Mouse (Mus musculus): Measurements from ENCODE around the gene Lbx1. TPM values are rescaled to one million over a fixed set of nuclear protein-coding genes. Genes with fewer than 3 reads are reported as not detected.

Lbx1 gene
- not detected for polyA plus RNA-seq (2017; shearing (Covaris generic))

GRCm38 (mm10) chr19:45235766-45236362, at the start of gene Lbx1:
TSS of gene Lbx1 (minus strand) at chr19:45235812.

Other genes starting within 250 kb of the Lbx1 start
- gene Sema4g, start 246.7 kb downstream of the Lbx1 start, polyA plus RNA-seq (2017; shearing (Covaris generic)): 0.14 TPM
- gene Twnk, start 230.1 kb downstream of the Lbx1 start, polyA plus RNA-seq (2017; shearing (Covaris generic)): 16.1 TPM
- gene Mrpl43, start 229.4 kb downstream of the Lbx1 start, polyA plus RNA-seq (2017; shearing (Covaris generic)): 60.7 TPM
- gene Lzts2, start 221.4 kb downstream of the Lbx1 start, polyA plus RNA-seq (2017; shearing (Covaris generic)): 8.6 TPM
- 0.28 TPM for gene Pdzd7, start 190.1 kb downstream of the Lbx1 start, polyA plus RNA-seq (2017; shearing (Covaris generic))
- 79.9 TPM for gene Sfxn3, start 188.3 kb downstream of the Lbx1 start, polyA plus RNA-seq (2017; shearing (Covaris generic))
- 0.25 TPM for gene Kazald1, start 160.6 kb downstream of the Lbx1 start, polyA plus RNA-seq (2017; shearing (Covaris generic))
- gene Tlx1, start 85.1 kb downstream of the Lbx1 start, polyA plus RNA-seq (2017; shearing (Covaris generic)): not detected
- gene Btrc, start 127.9 kb upstream of the Lbx1 start, polyA plus RNA-seq (2017; shearing (Covaris generic)): 33.3 TPM

All from CD4-positive, CD25-positive, alpha-beta regulatory T cell (primary cell).